Comparison of ENCODE assay signal across 21 mouse cellular contexts in the genomic region with DNA sequence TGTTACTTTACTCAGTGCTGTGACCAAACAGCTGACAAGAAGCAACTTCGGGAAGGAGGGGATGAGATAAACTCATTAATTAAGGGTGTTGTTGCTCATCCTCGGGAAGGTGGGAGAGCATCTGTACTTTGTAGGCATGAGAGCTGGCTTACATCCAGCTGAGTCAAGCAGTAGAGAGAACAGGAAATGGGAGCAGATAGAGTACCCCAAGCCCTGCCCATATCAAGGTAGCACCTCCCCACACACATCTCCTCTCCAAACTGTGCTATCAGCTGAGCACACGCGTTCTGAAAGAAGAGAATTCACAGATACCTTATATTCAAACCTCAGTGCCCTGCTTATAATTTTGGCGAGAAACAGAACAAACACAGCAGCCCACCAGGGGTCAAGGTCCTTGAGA.
A peak's percentile ranks its signal among the peaks of the same experiment; 100 is the strongest.
DNase-seq lines count a peak whose midpoint lies in the region; ATAC-seq and TF ChIP-seq lines count a peak whose summit lies in the region.
"Had no signal": no experiment of that assay in that cellular context is flagged by ENCODE, and none has a peak within 500 bp of the region (broad histone marks: within the 10 kb centered on the region; RNA-seq: fewer than 3 reads in every experiment).

No protein-coding gene starts in this region.

- H3K4me3 ChIP-seq in midbrain, embryonic 11.5 days (ENCODE audit: low read depth, low read length) = no peak overlapping the region
- H3K4me3 ChIP-seq in midbrain, postnatal 0 days (ENCODE audit: low read depth, low read length) = no peak overlapping the region
- H3K4me3 ChIP-seq: embryonic facial prominence, embryonic 12.5 days; forebrain, embryonic 15.5 days; heart, embryonic 15.5 days; hindbrain, embryonic 13.5 days had no signal

- no peak overlapping the region for H3K9ac ChIP-seq in midbrain, embryonic 11.5 days (ENCODE audit: low read length)
- no peak overlapping the region for H3K9ac ChIP-seq in midbrain, postnatal 0 days (replicated peaks; ENCODE audit: low read length, poor library complexity, severe bottlenecking)
- H3K9ac ChIP-seq: embryonic facial prominence, embryonic 12.5 days; forebrain, embryonic 15.5 days; heart, embryonic 15.5 days; hindbrain, embryonic 13.5 days had no signal

- WGBS in midbrain, embryonic 11.5 days = 69% methylated on average over 5 of the region's 5 CpGs
- WGBS in midbrain, postnatal 0 days = 70% methylated on average over 5 of the region's 5 CpGs

- TF ChIP-seq CTCF in midbrain, postnatal 0 days (IDR thresholded peaks at IDR 0.05) = no peak

- DNase-seq in cerebellum, postnatal 10 days = peak; percentile 18 to 22
- DNase-seq in cerebellum, adult 18-20 months = no peak
- peak; percentile 80 for DNase-seq in midbrain, embryonic 11.5 days (ENCODE audit: low spot score, missing footprints)
- no peak for DNase-seq in midbrain, postnatal 0 days (ENCODE audit: low spot score)
- peak; percentile 55 for DNase-seq in brain, adult 2 months (ENCODE audit: low read depth, low spot score)
- DNase-seq in layer of hippocampus, postnatal 25 days (ENCODE audit: extremely low spot score in 1 of 2, low spot score in 1 of 2) = no peak
- DNase-seq in kidney, postnatal 4 days = no peak
- DNase-seq: adrenal gland, postnatal 14 days; cerebellum, adult 2 months; cerebellum, postnatal 14 days; gastrocnemius, postnatal 36 days; heart, adult 18-20 months; heart, postnatal 14 days had no signal

- no peak overlapping the region for H3K4me2 ChIP-seq in midbrain, embryonic 11.5 days
- no peak overlapping the region for H3K4me2 ChIP-seq in midbrain, postnatal 0 days (ENCODE audit: low read depth, low read length, poor library complexity, severe bottlenecking)
- H3K4me2 ChIP-seq: embryonic facial prominence, embryonic 12.5 days; forebrain, embryonic 15.5 days; heart, embryonic 11.5 days; heart, embryonic 15.5 days; hindbrain, embryonic 13.5 days had no signal

- H3K27me3 ChIP-seq in midbrain, embryonic 11.5 days (ENCODE audit: control insufficient read depth, insufficient read depth, low read length) = no peaks in the 10 kb centered on the region
- no peaks in the 10 kb centered on the region for H3K27me3 ChIP-seq in midbrain, postnatal 0 days (ENCODE audit: insufficient read depth, low read length)
- H3K27me3 ChIP-seq: embryonic facial prominence, embryonic 12.5 days; forebrain, embryonic 15.5 days; heart, embryonic 15.5 days; hindbrain, embryonic 13.5 days had no signal

- no peaks in the 10 kb centered on the region for H3K36me3 ChIP-seq in midbrain, embryonic 11.5 days (ENCODE audit: control insufficient read depth, insufficient read depth, low read length)
- H3K36me3 ChIP-seq in midbrain, postnatal 0 days (ENCODE audit: insufficient read depth, low read length) = no peaks in the 10 kb centered on the region
- H3K36me3 ChIP-seq: embryonic facial prominence, embryonic 12.5 days; forebrain, embryonic 15.5 days; heart, embryonic 15.5 days; hindbrain, embryonic 13.5 days had no signal

- no peak for ATAC-seq in midbrain, embryonic 11.5 days (ENCODE audit: low FRiP score)
- no peak for ATAC-seq in midbrain, postnatal 0 days (ENCODE audit: low FRiP score)
- ATAC-seq: activated CD4-positive, CD25-positive, alpha-beta regulatory T cell, adult 4 months; forebrain, embryonic 15.5 days; hindbrain, postnatal 0 days; Patski had no signal

- H3K4me1 ChIP-seq in midbrain, embryonic 11.5 days (ENCODE audit: control insufficient read depth, insufficient read depth, low read length) = no peaks in the 10 kb centered on the region
- peaks cover 2% of the 10 kb centered on the region; the same call in 1 of the 2 replicates for H3K4me1 ChIP-seq in midbrain, postnatal 0 days (ENCODE audit: insufficient read depth, low read length)
- H3K4me1 ChIP-seq: embryonic facial prominence, embryonic 12.5 days; heart, embryonic 15.5 days; hindbrain, embryonic 13.5 days had no signal

- H3K27ac ChIP-seq in midbrain, embryonic 11.5 days (ENCODE audit: low read depth, low read length) = no peak overlapping the region
- H3K27ac ChIP-seq in midbrain, postnatal 0 days (ENCODE audit: low read depth, low read length) = no peak overlapping the region
- H3K27ac ChIP-seq: embryonic facial prominence, embryonic 12.5 days; forebrain, embryonic 15.5 days; heart, embryonic 15.5 days; hindbrain, embryonic 13.5 days; hindbrain, postnatal 0 days had no signal

- no peaks in the 10 kb centered on the region for H3K9me3 ChIP-seq in midbrain, embryonic 11.5 days (ENCODE audit: control insufficient read depth, low read length)
- no peaks in the 10 kb centered on the region for H3K9me3 ChIP-seq in midbrain, postnatal 0 days (ENCODE audit: low read length)
- H3K9me3 ChIP-seq: embryonic facial prominence, embryonic 12.5 days; forebrain, embryonic 15.5 days; heart, embryonic 15.5 days; hindbrain, embryonic 13.5 days had no signal

Comparison
In these comparisons a context has a peak if more than half of its experiments do, and no peak if none do; other contexts are left out.
1. DNase-seq: peak in cerebellum, postnatal 10 days (2 of 2), midbrain, embryonic 11.5 days (single experiment) and brain, adult 2 months (single experiment); none in cerebellum, adult 18-20 months (0 of 2), midbrain, postnatal 0 days (single experiment), layer of hippocampus, postnatal 25 days (0 of 2) and kidney, postnatal 4 days (0 of 2).